Mouse (Mus musculus): ENCODE data around the gene Rwdd4a. TPM values are rescaled to one million over a fixed set of nuclear protein-coding genes. Genes with fewer than 3 reads are reported as not detected.

Gene Rwdd4a
- 31.4 and 35.7 TPM in 2 replicates for polyA plus RNA-seq (2015; fragmentation: Nextera tagmentation; extraction: Ambion mirVana)

GRCm38 (mm10) chr8:47533344-47534125 is at the start of gene Rwdd4a, which contains the start of gene Trappc11:
TSS of gene Rwdd4a (plus strand) at chr8:47533664.
TSS of gene Trappc11 (minus strand) at chr8:47533470.
- Histone ChIP-seq H3K4me1 (peaks cover 15% of the 10 kb centered on the region), H3K36me3 (peaks cover 12% of the 10 kb centered on the region; the same call in 1 of the 2 replicates), H3K4me3 (peak within 1 kb of the TSS; percentile 86), H3K27me3 (no peaks in the 10 kb centered on the region), H3K4me2 (peak within 1 kb of the TSS; percentile 84), H3K9ac (peak within 1 kb of the TSS; percentile 91), H3K9me3 (no peaks in the 10 kb centered on the region), H3K27ac (peak within 1 kb of the TSS; percentile 74)
- ATAC-seq (ENCODE audit: borderline replicate concordance, extremely low read depth, low FRiP score, low TSS enrichment) = peak; percentile 100
- under 1% methylated on average over 65 of the region's 65 CpGs for WGBS

- no peaks in the 10 kb centered on the region for H3K27me3 ChIP-seq
- H3K4me3 ChIP-seq = no peak overlapping the region
- no peaks in the 10 kb centered on the region for H3K4me1 ChIP-seq
- no peak for ATAC-seq (ENCODE audit: borderline replicate concordance, extremely low read depth, low FRiP score, low TSS enrichment)
- no peak overlapping the region for H3K9ac ChIP-seq
- H3K36me3 ChIP-seq = peaks cover 22% of the 10 kb centered on the region
- no peak overlapping the region for H3K4me2 ChIP-seq
- H3K9me3 ChIP-seq = no peaks in the 10 kb centered on the region
- WGBS = 86% methylated on average over 3 of the region's 3 CpGs
- H3K27ac ChIP-seq = no peak overlapping the region
Observed at GRCm38 (mm10) chr8:47487231-47487630, 46.2 kb upstream of the Rwdd4a start.

GRCm38 (mm10) chr8:47493106-47493505 is 40.4 kb upstream of the Rwdd4a start:
- Histone ChIP-seq H3K4me3 (no peak overlapping the region), H3K4me1 (no peaks in the 10 kb centered on the region), H3K4me2 (no peak overlapping the region), H3K36me3 (peaks cover 52% of the 10 kb centered on the region), H3K27ac (no peak overlapping the region), H3K9ac (no peak overlapping the region), H3K27me3 (no peaks in the 10 kb centered on the region), H3K9me3 (no peaks in the 10 kb centered on the region)
- no peak for ATAC-seq (ENCODE audit: borderline replicate concordance, extremely low read depth, low FRiP score, low TSS enrichment)
- WGBS = 76% methylated on average over 12 of the region's 12 CpGs

GRCm38 (mm10) chr8:47494602-47495153 is 38.8 kb upstream of the Rwdd4a start:
- Histone ChIP-seq H3K36me3 (peaks cover 52% of the 10 kb centered on the region), H3K4me1 (no peaks in the 10 kb centered on the region), H3K9ac (no peak overlapping the region), H3K9me3 (no peaks in the 10 kb centered on the region), H3K27me3 (no peaks in the 10 kb centered on the region), H3K4me2 (no peak overlapping the region), H3K27ac (no peak overlapping the region), H3K4me3 (no peak overlapping the region)
- 54% methylated on average over 12 of the region's 12 CpGs for WGBS
- ATAC-seq (ENCODE audit: borderline replicate concordance, extremely low read depth, low FRiP score, low TSS enrichment) = no peak

- H3K4me2 ChIP-seq = no peak overlapping the region
- ATAC-seq (ENCODE audit: borderline replicate concordance, extremely low read depth, low FRiP score, low TSS enrichment) = no peak
- no peaks in the 10 kb centered on the region for H3K9me3 ChIP-seq
- H3K9ac ChIP-seq = no peak overlapping the region
- no peaks in the 10 kb centered on the region for H3K4me1 ChIP-seq
- 77% methylated on average over 6 of the region's 6 CpGs for WGBS
- peaks cover 49% of the 10 kb centered on the region for H3K36me3 ChIP-seq
- no peak overlapping the region for H3K4me3 ChIP-seq
- H3K27ac ChIP-seq = no peak overlapping the region
- no peaks in the 10 kb centered on the region for H3K27me3 ChIP-seq
Observed at GRCm38 (mm10) chr8:47495428-47495827, 38.0 kb upstream of the Rwdd4a start.

- WGBS = 54% methylated on average over 2 of the region's 2 CpGs
Observed at GRCm38 (mm10) chr8:47501994-47502393, 31.5 kb upstream of the Rwdd4a start.

GRCm38 (mm10) chr8:47502546-47502945 is 30.9 kb upstream of the Rwdd4a start:
- Histone ChIP-seq H3K9ac (no peak overlapping the region), H3K9me3 (no peaks in the 10 kb centered on the region), H3K27ac (no peak overlapping the region), H3K4me3 (no peak overlapping the region), H3K4me1 (no peaks in the 10 kb centered on the region), H3K4me2 (no peak overlapping the region), H3K27me3 (no peaks in the 10 kb centered on the region), H3K36me3 (peaks cover 46% of the 10 kb centered on the region)
- WGBS = 94% methylated on average over 13 of the region's 13 CpGs
- ATAC-seq (ENCODE audit: borderline replicate concordance, extremely low read depth, low FRiP score, low TSS enrichment) = no peak

More at GRCm38 (mm10) chr8:47501994-47502393, 31.5 kb upstream of the Rwdd4a start:
- Histone ChIP-seq H3K4me1 (no peaks in the 10 kb centered on the region), H3K4me3 (no peak overlapping the region), H3K27me3 (no peaks in the 10 kb centered on the region), H3K4me2 (no peak overlapping the region), H3K9ac (no peak overlapping the region), H3K9me3 (no peaks in the 10 kb centered on the region), H3K36me3 (peaks cover 52% of the 10 kb centered on the region), H3K27ac (no peak overlapping the region)
- ATAC-seq (ENCODE audit: borderline replicate concordance, extremely low read depth, low FRiP score, low TSS enrichment) = no peak

GRCm38 (mm10) chr8:47505431-47505830 is 28.0 kb upstream of the Rwdd4a start:
- Histone ChIP-seq H3K27me3 (no peaks in the 10 kb centered on the region), H3K4me3 (no peak overlapping the region), H3K9me3 (no peaks in the 10 kb centered on the region), H3K4me2 (no peak overlapping the region), H3K4me1 (no peaks in the 10 kb centered on the region), H3K27ac (no peak overlapping the region), H3K36me3 (peaks cover 63% of the 10 kb centered on the region), H3K9ac (no peak overlapping the region)
- no peak for ATAC-seq (ENCODE audit: borderline replicate concordance, extremely low read depth, low FRiP score, low TSS enrichment)
- 89% methylated on average over 12 of the region's 12 CpGs for WGBS

GRCm38 (mm10) chr8:47510930-47511329 is 22.5 kb upstream of the Rwdd4a start:
- no peak overlapping the region for H3K27ac ChIP-seq
- no peak overlapping the region for H3K4me2 ChIP-seq
- H3K4me3 ChIP-seq = no peak overlapping the region
- H3K27me3 ChIP-seq = no peaks in the 10 kb centered on the region
- no peaks in the 10 kb centered on the region for H3K4me1 ChIP-seq
- no peak overlapping the region for H3K9ac ChIP-seq
- 92% methylated on average over 9 of the region's 9 CpGs for WGBS
- H3K9me3 ChIP-seq = no peaks in the 10 kb centered on the region
- H3K36me3 ChIP-seq = peaks cover 60% of the 10 kb centered on the region
- ATAC-seq (ENCODE audit: borderline replicate concordance, extremely low read depth, low FRiP score, low TSS enrichment) = no peak

- WGBS = 89% methylated on average over 15 of the region's 15 CpGs
- H3K4me1 ChIP-seq = no peaks in the 10 kb centered on the region
- no peaks in the 10 kb centered on the region for H3K27me3 ChIP-seq
- no peak overlapping the region for H3K4me2 ChIP-seq
- no peak overlapping the region for H3K9ac ChIP-seq
- H3K9me3 ChIP-seq = no peaks in the 10 kb centered on the region
- no peak overlapping the region for H3K4me3 ChIP-seq
- no peak overlapping the region for H3K27ac ChIP-seq
- H3K36me3 ChIP-seq = peaks cover 63% of the 10 kb centered on the region
- no peak for ATAC-seq (ENCODE audit: borderline replicate concordance, extremely low read depth, low FRiP score, low TSS enrichment)
Observed at GRCm38 (mm10) chr8:47513601-47514000, 19.9 kb upstream of the Rwdd4a start.

GRCm38 (mm10) chr8:47528094-47528493 is 5.4 kb upstream of the Rwdd4a start:
- no peaks in the 10 kb centered on the region for H3K27me3 ChIP-seq
- WGBS = 85% methylated on average over 1 of the region's 1 CpGs
- H3K9me3 ChIP-seq = no peaks in the 10 kb centered on the region
- H3K36me3 ChIP-seq = peaks cover 43% of the 10 kb centered on the region
- no peak for ATAC-seq (ENCODE audit: borderline replicate concordance, extremely low read depth, low FRiP score, low TSS enrichment)
- H3K27ac ChIP-seq = no peak overlapping the region
- H3K4me1 ChIP-seq = peaks cover 10% of the 10 kb centered on the region
- H3K4me3 ChIP-seq = no peak overlapping the region
- no peak overlapping the region for H3K9ac ChIP-seq
- no peak overlapping the region for H3K4me2 ChIP-seq

GRCm38 (mm10) chr8:47538323-47538722 is 4.9 kb downstream of the Rwdd4a start:
- Histone ChIP-seq H3K27ac (no peak overlapping the region), H3K9me3 (no peaks in the 10 kb centered on the region), H3K4me3 (no peak overlapping the region), H3K9ac (no peak overlapping the region), H3K4me2 (no peak overlapping the region), H3K27me3 (no peaks in the 10 kb centered on the region), H3K36me3 (peaks cover 16% of the 10 kb centered on the region), H3K4me1 (peaks cover 5% of the 10 kb centered on the region)
- WGBS = 90% methylated on average over 4 of the region's 4 CpGs
- no peak for ATAC-seq (ENCODE audit: borderline replicate concordance, extremely low read depth, low FRiP score, low TSS enrichment)

All from lung, embryonic 15.5 days (tissue).